Mouse (Mus musculus) lung, adult 18-20 months (tissue): Measurements from ENCODE around the gene Dalrd3.
"Not testable (repeated sequence)": the region's sequence is repeated elsewhere in the genome, so short reads cannot be mapped to it uniquely, and the experiment has no call there.

Experiments
- DNase-seq, 2 experiments: peaks; one replicate each; pipeline ENCODE4 v3.0.0; 2022; ENCODE audit warnings: mixed read lengths in 2 of 2

The Dalrd3 gene

GRCm38 (mm10) chr9:108573774-108574690, 4.3 kb downstream of the Dalrd3 start:
- peak in 1 of 2 experiments; percentile 44 for DNase-seq

- no peak for DNase-seq
These were observed 5.2 kb downstream of the Dalrd3 start for GRCm38 (mm10) chr9:108574921-108575320.

GRCm38 (mm10) chr9:108575321-108576297, 5.9 kb downstream of the Dalrd3 start:
- DNase-seq: no peak

GRCm38 (mm10) chr9:108577025-108577424, 7.3 kb downstream of the Dalrd3 start:
- no peak for DNase-seq

- DNase-seq: peak; percentile 63 to 73
These were observed 8.4 kb downstream of the Dalrd3 start for GRCm38 (mm10) chr9:108577934-108578544.

- DNase-seq: peak; percentile 95 to 96
These were observed 9.1 kb downstream of the Dalrd3 start, which contains the start of gene Wdr6 for GRCm38 (mm10) chr9:108578545-108579343. Gene Wdr6 (minus strand): TSS chr9:108578739.

- DNase-seq: no peak
These were observed 9.6 kb downstream of the Dalrd3 start for GRCm38 (mm10) chr9:108579344-108579690.

GRCm38 (mm10) chr9:108587571-108588180, 18.0 kb downstream of the Dalrd3 start:
- DNase-seq: peak; percentile 69 to 78

- no peak for DNase-seq
These were observed 19.5 kb downstream of the Dalrd3 start for GRCm38 (mm10) chr9:108589229-108589628.

- no peak for DNase-seq
These were observed 21.8 kb downstream of the Dalrd3 start for GRCm38 (mm10) chr9:108591462-108591861.

GRCm38 (mm10) chr9:108594354-108594753, 24.7 kb downstream of the Dalrd3 start:
- DNase-seq: no peak

- DNase-seq: peak; percentile 69 to 76
These were observed 27.5 kb downstream of the Dalrd3 start, which contains the start of gene P4htm for GRCm38 (mm10) chr9:108596998-108597764. Gene P4htm (minus strand): TSS chr9:108597667.

- no peak for DNase-seq
These were observed 29.4 kb downstream of the Dalrd3 start for GRCm38 (mm10) chr9:108599021-108599566.

- peak; percentile 70 to 79 for DNase-seq
These were observed 30.3 kb downstream of the Dalrd3 start for GRCm38 (mm10) chr9:108600011-108600410.

- DNase-seq: no peak
These were observed 32.3 kb downstream of the Dalrd3 start for GRCm38 (mm10) chr9:108601986-108602385.

GRCm38 (mm10) chr9:108607929-108608328, 38.2 kb downstream of the Dalrd3 start:
- not testable (repeated sequence) for DNase-seq

- DNase-seq: no peak
These were observed 39.2 kb downstream of the Dalrd3 start for GRCm38 (mm10) chr9:108608889-108609288.

- no peak for DNase-seq
These were observed 41.8 kb downstream of the Dalrd3 start for GRCm38 (mm10) chr9:108611488-108611887.

GRCm38 (mm10) chr9:108617301-108617700, 47.6 kb downstream of the Dalrd3 start:
- no peak for DNase-seq
